Mouse (Mus musculus) left cerebral cortex, postnatal 4 days (tissue): ENCODE data around the gene Tmem14a. TPM values are rescaled to one million over a fixed set of nuclear protein-coding genes. Genes with fewer than 3 reads are reported as not detected.

Experiments used
- total RNA-seq, 2 experiments: library from RNA; stranded (reverse); gene quantifications; 2 replicates each; pipeline ENCODE4 v1.2.3; 2021

The Tmem14a gene
- total RNA-seq, 2 experiments from 2014 or later: 13.4 to 13.7 TPM

Other genes with a start within 250 kb of the Tmem14a start
- 1 to 10 TPM; 4.2 to 4.9 TPM for gene Tram2, start 139.3 kb upstream of the Tmem14a start, total RNA-seq
- gene Gsta3, start 22.0 kb downstream of the Tmem14a start, total RNA-seq: under 1 TPM in 1 of 2 experiments, not detected in 1; 0.78 TPM
- gene Khdc1a, start 131.1 kb downstream of the Tmem14a start, total RNA-seq: not detected
- not detected for gene Khdc1c, start 149.8 kb downstream of the Tmem14a start, total RNA-seq
- gene Khdc1b, start 165.0 kb downstream of the Tmem14a start, total RNA-seq: not detected